Mouse (Mus musculus): ENCODE data around the gene Pex16.

GRCm38 (mm10) chr2:92392318-92393264 is 18.1 kb downstream of the Pex16 start:
- TF ChIP-seq POLR2A (IDR thresholded peaks at IDR 0.05; ENCODE audit: insufficient read depth, low read depth, low read length) = no peak
- no peak for TF ChIP-seq CTCF (IDR thresholded peaks at IDR 0.05; ENCODE audit: insufficient read depth, low read depth, low read length)
